Mouse (Mus musculus) midbrain, embryonic 14.5 days (tissue): Measurements from ENCODE around the gene Ryr1. TPM values are rescaled to one million over a fixed set of nuclear protein-coding genes. Genes with fewer than 3 reads are reported as not detected.

Experiments used
- ATAC-seq: fragments of 200-750 bp; cut with Nextera tagmentation; 2 replicates; pipeline ENCODE4 v1.8.0; 2017; ENCODE audit warnings: moderate number of reproducible peaks, moderate library complexity; ENCODE audit not compliant: low FRiP score, low TSS enrichment
- DNase-seq: peaks from one replicate; pipeline ENCODE4 v3.0.0-alpha.2; 2015
- H3K27ac ChIP-seq: fragments of 300-500 bp; sonication (generic); replicated peaks from 2 replicates; pipeline ENCODE4 v1.5.1; 2014; ENCODE audit warnings: mild to moderate bottlenecking, low read depth, low read length, moderate library complexity
- H3K27me3 ChIP-seq: fragments of 300-500 bp; sonication (generic); 2 replicates; pipeline ENCODE4 v1.6.1; 2014; ENCODE audit warnings: low read length, control low read depth, mixed read lengths; ENCODE audit not compliant: control insufficient read depth, insufficient read depth
- H3K36me3 ChIP-seq: fragments of 300-500 bp; sonication (generic); 2 replicates; pipeline ENCODE4 v1.6.1; 2014; ENCODE audit warnings: low read length, control low read depth; ENCODE audit not compliant: control insufficient read depth, insufficient read depth
- H3K4me1 ChIP-seq: fragments of 300-500 bp; sonication (generic); 2 replicates; pipeline ENCODE4 v1.6.1; 2014; ENCODE audit warnings: mild to moderate bottlenecking, antibody characterized with exemption, low read length, control low read depth; ENCODE audit not compliant: control insufficient read depth, insufficient read depth
- H3K4me2 ChIP-seq: fragments of 300-500 bp; sonication (generic); 2 replicates; pipeline ENCODE4 v1.6.1; 2014; ENCODE audit warnings: mild to moderate bottlenecking, low read length, moderate library complexity
- H3K4me3 ChIP-seq: fragments of 300-500 bp; sonication (generic); replicated peaks from 2 replicates; pipeline ENCODE4 v1.5.1; 2014; ENCODE audit warnings: low read depth, low read length
- H3K9ac ChIP-seq: fragments of 300-500 bp; sonication (generic); replicated peaks from 2 replicates; pipeline ENCODE4 v1.6.1; 2014; ENCODE audit warnings: mild to moderate bottlenecking, low read length, moderate library complexity
- H3K9me3 ChIP-seq: fragments of 300-500 bp; sonication (generic); 2 replicates; pipeline ENCODE4 v1.6.1; 2016; ENCODE audit warnings: low read length, control low read depth, mixed read lengths; ENCODE audit not compliant: control insufficient read depth
- WGBS: fragments of 180-500 bp; shearing (Covaris S2); extraction: QIAGEN DNeasy Blood & Tissue Kit; methylation state at CpG from one replicate; pipeline ENCODE4 v1.1.7; 2014; 5-methylcytosine and 5-hydroxymethylcytosine counted together
- polyA plus RNA-seq: library from polyadenylated mRNA; unstranded; fragments of >200 nt; fragmentation: Nextera tagmentation; extraction: Ambion mirVana; gene quantifications from 2 replicates; pipeline ENCODE4 v1.2.1, GENCODE M21; 2014

The Ryr1 gene
- polyA plus RNA-seq, 1 experiment from 2014 or later: 5.2 TPM

- Histone ChIP-seq H3K36me3 (no peaks in the 10 kb centered on the region), H3K4me1 (peaks cover 10% of the 10 kb centered on the region; the same call in 1 of the 2 replicates), H3K9me3 (no peaks in the 10 kb centered on the region), H3K27me3 (no peaks in the 10 kb centered on the region), H3K4me2 (no peak overlapping the region), H3K27ac (no peak overlapping the region), H3K9ac (no peak overlapping the region), H3K4me3 (no peak overlapping the region)
- DNase-seq: no peak
- WGBS: 83% methylated on average over 5 of the region's 5 CpGs
- no peak for ATAC-seq
Observed at GRCm38 (mm10) chr7:29041194-29041593, 83.8 kb downstream of the Ryr1 start.

- peaks cover 10% of the 10 kb centered on the region; the same call in 1 of the 2 replicates for H3K4me1 ChIP-seq
- 0 out of 2 replicates have a peak overlapping the region, but pooled peaks have one; percentile 13 for H3K27ac ChIP-seq
- no peaks in the 10 kb centered on the region for H3K9me3 ChIP-seq
- peak overlapping the region; percentile 54 for H3K9ac ChIP-seq
- H3K36me3 ChIP-seq: no peaks in the 10 kb centered on the region
- peak overlapping the region; percentile 35 for H3K4me3 ChIP-seq
- DNase-seq (peak; percentile 62), ATAC-seq (no peak)
- peak overlapping the region; percentile 71 for H3K4me2 ChIP-seq
- 2% methylated on average over 26 of the region's 26 CpGs for WGBS
- no peaks in the 10 kb centered on the region for H3K27me3 ChIP-seq
Observed at GRCm38 (mm10) chr7:29039985-29040661, 84.9 kb downstream of the Ryr1 start.

GRCm38 (mm10) chr7:29039604-29039984, 85.4 kb downstream of the Ryr1 start:
- 0 out of 2 replicates have a peak overlapping the region, but pooled peaks have one; percentile 13 for H3K27ac ChIP-seq
- peaks cover 10% of the 10 kb centered on the region; the same call in 1 of the 2 replicates for H3K4me1 ChIP-seq
- H3K4me2 ChIP-seq: peak overlapping the region; percentile 71
- no peaks in the 10 kb centered on the region for H3K9me3 ChIP-seq
- peak; percentile 96 for DNase-seq
- ATAC-seq: peak; percentile 64; the same call in 1 of the 2 replicates
- peak overlapping the region; percentile 35 for H3K4me3 ChIP-seq
- peak overlapping the region; percentile 54; the same call in 1 of the 2 replicates for H3K9ac ChIP-seq
- H3K27me3 ChIP-seq: no peaks in the 10 kb centered on the region
- H3K36me3 ChIP-seq: no peaks in the 10 kb centered on the region
- WGBS: under 1% methylated on average over 11 of the region's 11 CpGs

- no peaks in the 10 kb centered on the region for H3K36me3 ChIP-seq
- 88% methylated on average over 6 of the region's 6 CpGs for WGBS
- ATAC-seq: no peak
Observed at GRCm38 (mm10) chr7:29037261-29037660, 87.7 kb downstream of the Ryr1 start.

GRCm38 (mm10) chr7:29032685-29033084, 92.3 kb downstream of the Ryr1 start:
- no peak overlapping the region for H3K27ac ChIP-seq
- no peak overlapping the region for H3K4me2 ChIP-seq
- no peaks in the 10 kb centered on the region for H3K36me3 ChIP-seq
- H3K9me3 ChIP-seq: no peaks in the 10 kb centered on the region
- H3K4me3 ChIP-seq: no peak overlapping the region
- DNase-seq: no peak
- no peaks in the 10 kb centered on the region for H3K4me1 ChIP-seq
- H3K27me3 ChIP-seq: no peaks in the 10 kb centered on the region
- ATAC-seq: no peak
- no peak overlapping the region for H3K9ac ChIP-seq
- WGBS: 86% methylated on average over 5 of the region's 5 CpGs

More at GRCm38 (mm10) chr7:29037261-29037660, 87.7 kb downstream of the Ryr1 start:
- Histone ChIP-seq H3K9ac (no peak overlapping the region), H3K4me3 (no peak overlapping the region), H3K9me3 (no peaks in the 10 kb centered on the region), H3K4me1 (peaks cover 10% of the 10 kb centered on the region; the same call in 1 of the 2 replicates), H3K27me3 (no peaks in the 10 kb centered on the region), H3K4me2 (no peak overlapping the region), H3K27ac (no peak overlapping the region)
- no peak for DNase-seq

- Histone ChIP-seq H3K4me3 (no peak overlapping the region), H3K9me3 (no peaks in the 10 kb centered on the region), H3K4me2 (no peak overlapping the region), H3K4me1 (no peaks in the 10 kb centered on the region), H3K27ac (no peak overlapping the region), H3K27me3 (no peaks in the 10 kb centered on the region), H3K36me3 (no peaks in the 10 kb centered on the region), H3K9ac (no peak overlapping the region)
- WGBS: 81% methylated on average over 10 of the region's 10 CpGs
- ATAC-seq (no peak), DNase-seq (no peak)
Observed at GRCm38 (mm10) chr7:29031641-29032040, 93.3 kb downstream of the Ryr1 start.

GRCm38 (mm10) chr7:29029690-29030656, 95.0 kb downstream of the Ryr1 start:
- Histone ChIP-seq H3K36me3 (no peaks in the 10 kb centered on the region), H3K27ac (no peak overlapping the region), H3K9ac (no peak overlapping the region), H3K4me3 (no peak overlapping the region), H3K4me2 (no peak overlapping the region), H3K9me3 (no peaks in the 10 kb centered on the region), H3K27me3 (no peaks in the 10 kb centered on the region), H3K4me1 (no peaks in the 10 kb centered on the region)
- ATAC-seq (no peak), DNase-seq (no peak)
- WGBS: 92% methylated on average over 14 of the region's 14 CpGs

- no peak for ATAC-seq
- H3K27me3 ChIP-seq: no peaks in the 10 kb centered on the region
- H3K4me3 ChIP-seq: no peak overlapping the region
- H3K36me3 ChIP-seq: no peaks in the 10 kb centered on the region
- no peaks in the 10 kb centered on the region for H3K9me3 ChIP-seq
- no peak overlapping the region for H3K27ac ChIP-seq
- WGBS: 81% methylated on average over 6 of the region's 6 CpGs
- no peaks in the 10 kb centered on the region for H3K4me1 ChIP-seq
- no peak overlapping the region for H3K9ac ChIP-seq
- no peak overlapping the region for H3K4me2 ChIP-seq
- no peak for DNase-seq
Observed at GRCm38 (mm10) chr7:29028761-29029160, 96.2 kb downstream of the Ryr1 start.
